Mouse (Mus musculus) hindbrain, postnatal 0 days (tissue): ENCODE results near the gene Ifi47. TPM values are rescaled to one million over a fixed set of nuclear protein-coding genes. Genes with fewer than 3 reads are reported as not detected.

ENCODE experiments used
- ATAC-seq: fragments of 200-750 bp; cut with Nextera tagmentation; 2 replicates; pipeline ENCODE4 v1.8.0; 2017; ENCODE audit warnings: mild to moderate bottlenecking, moderate TSS enrichment, moderate library complexity
- DNase-seq: peaks from one replicate; pipeline ENCODE4 v3.0.0-alpha.2; 2015; ENCODE audit warnings: low spot score
- H3K27ac ChIP-seq: fragments of 300-500 bp; sonication (generic); 2 replicates; pipeline ENCODE4 v1.5.1; 2014; ENCODE audit warnings: mild to moderate bottlenecking
- H3K27me3 ChIP-seq: fragments of 300-500 bp; sonication (generic); 2 replicates; pipeline ENCODE4 v1.6.1; 2014; ENCODE audit warnings: low read length, mixed read lengths; ENCODE audit not compliant: insufficient read depth
- H3K36me3 ChIP-seq: fragments of 300-500 bp; sonication (generic); 2 replicates; pipeline ENCODE4 v1.6.1; 2014; ENCODE audit warnings: low read length, mixed read lengths; ENCODE audit not compliant: insufficient read depth
- H3K4me1 ChIP-seq: fragments of 300-500 bp; sonication (generic); 2 replicates; pipeline ENCODE4 v1.6.1; 2014; ENCODE audit warnings: antibody characterized with exemption, low read length, mixed read lengths; ENCODE audit not compliant: insufficient read depth
- H3K4me2 ChIP-seq: fragments of 300-500 bp; sonication (generic); 2 replicates; pipeline ENCODE4 v1.6.1; 2014; ENCODE audit warnings: low read depth, mild to moderate bottlenecking, low read length, moderate library complexity, mixed read lengths
- H3K4me3 ChIP-seq: fragments of 300-500 bp; sonication (generic); 2 replicates; pipeline ENCODE4 v1.5.1; 2014; ENCODE audit warnings: low read length
- H3K9ac ChIP-seq: fragments of 300-500 bp; sonication (generic); replicated peaks from 2 replicates; pipeline ENCODE4 v1.6.1; 2014; ENCODE audit warnings: mild to moderate bottlenecking, low read length, moderate library complexity, mixed read lengths
- H3K9me3 ChIP-seq: fragments of 300-500 bp; sonication (generic); 2 replicates; pipeline ENCODE4 v1.6.1; 2016; ENCODE audit warnings: low read length, mixed read lengths
- CTCF ChIP-seq: IDR thresholded peaks from 2 replicates; pipeline ENCODE4 v1.5.1; 2016; ENCODE audit warnings: antibody characterized with exemption, control low read depth, low read depth
- WGBS: fragments of 180-500 bp; shearing (Covaris S2); extraction: QIAGEN DNeasy Blood & Tissue Kit; methylation state at CpG from one replicate; pipeline ENCODE4 v1.1.7; 2014; 5-methylcytosine and 5-hydroxymethylcytosine counted together
- polyA plus RNA-seq: library from polyadenylated mRNA; unstranded; fragments of >200 nt; fragmentation: Nextera tagmentation; extraction: Ambion mirVana; gene quantifications from 2 replicates; pipeline ENCODE4 v1.2.1, GENCODE M21; 2015
- total RNA-seq: library from RNA; depleted of rRNA; stranded (reverse); fragments of >200 nt; gene quantifications from 2 replicates; pipeline ENCODE4 v1.2.3, GENCODE M21; 2014

Ifi47 gene
- total and polyA plus RNA-seq, 2 experiments from 2014 or later: 0.68 to 1.2 TPM

GRCm38 (mm10) chr11:49068358-49068757 lies 8.0 kb upstream of the Ifi47 start:
- DNase-seq (no peak), ATAC-seq (no peak)
- no peak overlapping the region for H3K4me2 ChIP-seq
- no peak overlapping the region for H3K4me3 ChIP-seq
- H3K27ac ChIP-seq: no peak overlapping the region
- no peak overlapping the region for H3K9ac ChIP-seq
- no peaks in the 10 kb centered on the region for H3K9me3 ChIP-seq
- 89% methylated on average over 1 of the region's 1 CpGs for WGBS
- no peaks in the 10 kb centered on the region for H3K27me3 ChIP-seq
- no peaks in the 10 kb centered on the region for H3K36me3 ChIP-seq
- H3K4me1 ChIP-seq: no peaks in the 10 kb centered on the region
- TF ChIP-seq CTCF: no peak

- no peak for TF ChIP-seq CTCF
- ATAC-seq: no peak
- 72% methylated on average over 1 of the region's 1 CpGs for WGBS
Measured at GRCm38 (mm10) chr11:49077012-49077411, 625 bp downstream of the Ifi47 start.

GRCm38 (mm10) chr11:49078719-49079118 lies 2.3 kb downstream of the Ifi47 start:
- no peak overlapping the region for H3K4me2 ChIP-seq
- WGBS: 90% methylated on average over 3 of the region's 3 CpGs
- H3K9me3 ChIP-seq: no peaks in the 10 kb centered on the region
- DNase-seq (no peak), ATAC-seq (no peak)
- no peak overlapping the region for H3K9ac ChIP-seq
- no peak overlapping the region for H3K27ac ChIP-seq
- no peaks in the 10 kb centered on the region for H3K27me3 ChIP-seq
- no peak for TF ChIP-seq CTCF
- H3K4me3 ChIP-seq: no peak overlapping the region
- H3K36me3 ChIP-seq: no peaks in the 10 kb centered on the region
- no peaks in the 10 kb centered on the region for H3K4me1 ChIP-seq

More at GRCm38 (mm10) chr11:49077012-49077411, 625 bp downstream of the Ifi47 start:
- Histone ChIP-seq H3K9me3 (no peaks in the 10 kb centered on the region), H3K4me3 (no peak overlapping the region), H3K9ac (no peak overlapping the region), H3K36me3 (no peaks in the 10 kb centered on the region), H3K27me3 (no peaks in the 10 kb centered on the region), H3K27ac (no peak overlapping the region), H3K4me1 (no peaks in the 10 kb centered on the region), H3K4me2 (no peak overlapping the region)
- no peak for DNase-seq

GRCm38 (mm10) chr11:49080636-49081035 lies 4.2 kb downstream of the Ifi47 start:
- no peak for ATAC-seq
- TF ChIP-seq CTCF: no peak
- H3K36me3 ChIP-seq: no peaks in the 10 kb centered on the region
- H3K27me3 ChIP-seq: no peaks in the 10 kb centered on the region
- no peaks in the 10 kb centered on the region for H3K4me1 ChIP-seq
- H3K4me3 ChIP-seq: no peak overlapping the region
- no peak overlapping the region for H3K9ac ChIP-seq
- no peaks in the 10 kb centered on the region for H3K9me3 ChIP-seq
- H3K27ac ChIP-seq: no peak overlapping the region
- no peak overlapping the region for H3K4me2 ChIP-seq
- no peak for DNase-seq
- 83% methylated on average over 1 of the region's 1 CpGs for WGBS

- Histone ChIP-seq H3K9me3 (no peaks in the 10 kb centered on the region), H3K36me3 (no peaks in the 10 kb centered on the region), H3K9ac (no peak overlapping the region), H3K4me1 (no peaks in the 10 kb centered on the region), H3K4me3 (no peak overlapping the region), H3K4me2 (no peak overlapping the region), H3K27ac (no peak overlapping the region), H3K27me3 (no peaks in the 10 kb centered on the region)
- TF ChIP-seq CTCF: no peak
- WGBS: 85% methylated on average over 4 of the region's 4 CpGs
- ATAC-seq (no peak), DNase-seq (no peak)
Measured at GRCm38 (mm10) chr11:49081356-49081755, 5.0 kb downstream of the Ifi47 start.

- DNase-seq: no peak
- H3K27me3 ChIP-seq: no peaks in the 10 kb centered on the region
- H3K27ac ChIP-seq: no peak overlapping the region
- no peaks in the 10 kb centered on the region for H3K9me3 ChIP-seq
- no peaks in the 10 kb centered on the region for H3K4me1 ChIP-seq
- H3K4me2 ChIP-seq: no peak overlapping the region
- H3K36me3 ChIP-seq: no peaks in the 10 kb centered on the region
- no peak for TF ChIP-seq CTCF
- no peak for ATAC-seq
- H3K4me3 ChIP-seq: no peak overlapping the region
- H3K9ac ChIP-seq: no peak overlapping the region
- 71% methylated on average over 3 of the region's 3 CpGs for WGBS
Measured at GRCm38 (mm10) chr11:49081886-49082285, 5.5 kb downstream of the Ifi47 start.

- H3K9me3 ChIP-seq: no peaks in the 10 kb centered on the region
- ATAC-seq (no peak), DNase-seq (no peak)
- WGBS: 92% methylated on average over 1 of the region's 1 CpGs
- no peak overlapping the region for H3K4me2 ChIP-seq
- H3K9ac ChIP-seq: no peak overlapping the region
- no peaks in the 10 kb centered on the region for H3K36me3 ChIP-seq
- H3K4me3 ChIP-seq: no peak overlapping the region
- no peak overlapping the region for H3K27ac ChIP-seq
- no peaks in the 10 kb centered on the region for H3K27me3 ChIP-seq
- H3K4me1 ChIP-seq: no peaks in the 10 kb centered on the region
- TF ChIP-seq CTCF: no peak
Measured at GRCm38 (mm10) chr11:49083146-49083545, 6.8 kb downstream of the Ifi47 start.
